Mouse (Mus musculus) brain, embryonic 14.5 days (tissue): ENCODE measurements at regions not wholly inside any gene's neighbourhood (a gene's known extent, or its start where the extent isn't known, plus 50 kb on each side); places are given as distances from the start of the nearest gene placed in this dataset.

ENCODE experiments used
- CTCF ChIP-seq: fragments of 200-500 bp; IDR thresholded peaks from 2 replicates; pipeline ENCODE4 v1.5.1; 2012; ENCODE audit warnings: inconsistent platforms, mild to moderate bottlenecking, moderate library complexity, borderline replicate concordance; ENCODE audit not compliant: insufficient read depth, insufficient read length; ENCODE audit errors: extremely low read depth
- POLR2A ChIP-seq: fragments of 200-500 bp; IDR thresholded peaks from 2 replicates; pipeline ENCODE4 v1.6.1; 2012; ENCODE audit warnings: mild to moderate bottlenecking, inconsistent platforms, borderline replicate concordance; ENCODE audit not compliant: poor library complexity, insufficient read depth, insufficient read length, severe bottlenecking; ENCODE audit errors: extremely low read depth

DNA sequence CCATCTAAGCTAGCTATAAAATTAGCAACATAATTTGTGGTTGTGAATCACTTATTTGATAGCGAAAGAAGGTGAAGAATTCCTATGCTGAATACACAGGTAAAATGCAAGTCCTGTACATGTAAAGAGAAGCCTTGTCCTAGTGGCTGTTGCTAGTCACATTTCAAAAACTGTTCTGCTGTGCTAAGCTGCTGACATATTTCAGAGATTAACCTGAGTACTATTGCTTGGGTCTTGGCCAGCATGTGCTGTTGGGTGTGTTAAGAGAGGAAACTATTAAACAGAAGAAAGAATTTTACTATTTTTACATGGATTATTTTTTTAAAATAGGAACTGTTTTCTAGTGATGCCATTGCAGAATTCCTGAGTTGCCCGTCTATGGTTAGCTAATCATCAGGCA is 689.3 kb downstream of the Inhba start:
- TF ChIP-seq POLR2A = no peak
- no peak for TF ChIP-seq CTCF
